Mouse (Mus musculus) frontal cortex, postnatal 36 days (tissue): ENCODE results near the gene Tspan31.
A peak's percentile ranks its signal among the peaks of the same experiment; 100 is the strongest.
"Not testable (repeated sequence)": the region's sequence is repeated elsewhere in the genome, so short reads cannot be mapped to it uniquely, and the experiment has no call there.

Experiments used
- DNase-seq, 2 experiments: peaks; one replicate each; pipeline ENCODE4 v3.0.0; 2022; ENCODE audit warnings: low spot score in 2 of 2

Gene Tspan31

DNA sequence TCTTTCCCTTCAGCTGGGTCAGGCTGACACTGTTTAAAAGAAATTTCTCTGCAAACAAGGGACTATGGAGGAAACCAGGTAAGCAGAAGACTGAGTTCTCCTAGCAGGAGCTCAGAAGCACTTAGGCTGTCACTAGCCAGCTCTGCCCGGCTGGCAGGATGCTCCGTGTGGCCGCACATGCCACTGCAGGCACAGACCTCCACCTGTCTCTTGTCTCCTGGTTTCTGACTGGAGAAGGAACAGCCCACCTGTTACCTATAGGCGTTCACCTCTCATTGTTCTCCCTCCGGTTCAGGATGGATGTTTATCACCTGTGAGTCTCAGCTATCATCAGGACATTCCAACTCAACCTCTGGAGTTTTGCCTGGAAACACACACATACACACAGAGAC lies 13.8 kb upstream of the Tspan31 start:
- no peak for DNase-seq

DNA sequence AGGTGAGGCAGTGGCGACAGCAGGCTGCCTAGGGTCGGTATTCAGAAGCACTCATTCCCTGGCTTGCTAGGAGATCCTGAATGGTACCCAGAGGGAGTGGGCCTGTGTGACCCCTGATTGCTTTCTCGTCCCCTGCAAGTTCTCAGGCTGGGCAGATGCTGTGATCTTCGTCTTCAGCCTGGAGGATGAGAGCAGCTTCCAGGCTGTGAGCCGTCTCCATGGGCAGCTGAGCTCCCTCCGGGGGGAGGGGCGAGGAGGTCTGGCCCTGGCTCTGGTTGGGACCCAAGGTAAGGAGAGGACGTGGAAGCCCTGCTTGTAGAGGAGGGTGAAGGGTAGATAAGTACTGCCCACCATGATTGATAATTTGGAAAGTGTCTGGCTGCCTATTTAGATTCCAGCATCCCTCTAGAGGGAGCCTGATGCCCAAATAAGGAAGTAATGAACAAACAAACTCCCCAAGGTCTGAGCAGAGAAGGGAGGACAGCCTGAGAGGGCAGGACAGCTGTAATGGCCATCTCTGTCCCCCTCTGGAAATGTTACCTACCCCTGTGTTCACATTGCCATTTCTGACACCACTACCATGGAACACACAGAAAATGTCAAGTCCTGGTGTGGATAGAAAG lies 13.3 kb upstream of the Tspan31 start:
- DNase-seq = no peak

DNA sequence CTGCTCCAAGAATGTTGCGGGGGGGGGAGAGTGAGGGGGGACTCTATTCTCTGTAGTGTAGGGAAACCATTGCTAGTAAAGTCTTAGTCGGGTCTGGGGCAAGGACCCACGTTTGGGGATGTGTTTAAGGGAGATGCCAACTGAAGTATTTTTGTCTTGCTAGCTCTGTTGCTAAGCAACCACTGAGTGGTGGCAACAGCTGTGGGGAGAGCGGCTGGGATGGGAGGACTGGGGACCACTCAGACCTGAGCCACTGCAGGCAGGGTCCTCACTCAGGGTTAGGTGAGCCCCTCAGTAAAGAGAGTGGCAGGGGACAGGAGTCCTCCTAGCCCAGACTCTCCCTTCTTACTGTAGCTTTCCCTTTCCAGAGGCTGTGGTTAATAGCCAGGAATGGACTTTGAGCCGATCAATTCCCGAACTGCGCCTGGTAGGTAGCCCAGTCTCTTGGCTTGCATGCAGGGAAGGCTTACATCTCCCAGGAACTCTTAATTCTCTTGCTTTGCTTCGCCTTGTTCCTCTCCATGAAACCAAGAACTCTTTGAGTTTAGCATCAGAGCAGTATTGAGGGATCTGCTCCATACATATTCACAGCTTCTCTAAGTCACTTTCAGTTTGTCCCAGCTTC lies 12.0 kb upstream of the Tspan31 start:
- DNase-seq = no peak

DNA sequence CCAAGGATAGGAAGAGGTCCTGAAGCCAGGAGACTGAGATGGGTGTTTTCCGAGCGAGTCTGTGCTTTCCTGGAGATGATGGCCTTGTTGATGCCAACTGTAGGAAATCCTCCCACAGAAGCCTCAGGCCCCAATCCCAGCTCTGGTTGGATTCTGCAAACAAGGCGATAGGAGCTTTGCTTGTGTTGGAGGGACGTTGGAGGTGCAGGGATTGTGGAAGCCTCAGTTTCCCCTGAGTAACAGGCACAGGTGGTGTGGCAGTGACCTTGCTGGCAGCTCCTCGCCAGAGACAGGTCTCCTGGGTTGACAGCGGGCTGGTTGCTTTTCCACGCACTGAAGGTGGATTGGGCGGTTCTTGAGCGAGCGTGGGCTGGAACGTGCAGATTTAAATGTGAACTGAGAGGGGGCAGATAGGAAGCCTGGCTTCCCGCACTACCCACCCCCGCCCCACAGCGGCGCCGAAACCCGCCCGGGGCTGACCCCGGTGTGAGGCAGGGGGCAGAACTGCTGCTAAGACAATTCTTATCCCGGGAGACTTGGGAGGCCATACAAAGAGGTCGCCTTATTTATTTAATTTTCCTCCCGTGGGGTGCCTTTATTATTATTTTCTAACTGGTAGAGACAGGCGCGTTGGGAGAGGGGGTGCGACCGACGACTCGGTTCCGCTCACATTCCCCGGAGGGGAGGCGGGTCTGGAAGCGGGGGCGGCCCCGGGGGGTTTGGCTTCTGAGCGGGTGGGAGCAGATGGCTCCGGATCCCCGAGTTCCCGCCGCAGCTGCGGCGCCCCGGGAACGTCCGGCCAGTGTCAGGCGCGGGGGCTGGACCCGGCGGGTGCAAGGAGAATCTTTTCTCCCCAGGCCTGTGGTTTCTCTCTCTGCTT lies 11.1 kb upstream of the Tspan31 start:
- peak in 1 of 2 experiments; percentile 68 for DNase-seq

- DNase-seq = no peak
Observed at GRCm38 (mm10) chr10:127079665-127080391, 9.8 kb upstream of the Tspan31 start.

GRCm38 (mm10) chr10:127078677-127079575 lies 8.9 kb upstream of the Tspan31 start:
- DNase-seq = peak in 1 of 2 experiments; percentile 75

GRCm38 (mm10) chr10:127078001-127078676 lies 8.1 kb upstream of the Tspan31 start:
- DNase-seq = peak in 1 of 2 experiments; percentile 66

DNA sequence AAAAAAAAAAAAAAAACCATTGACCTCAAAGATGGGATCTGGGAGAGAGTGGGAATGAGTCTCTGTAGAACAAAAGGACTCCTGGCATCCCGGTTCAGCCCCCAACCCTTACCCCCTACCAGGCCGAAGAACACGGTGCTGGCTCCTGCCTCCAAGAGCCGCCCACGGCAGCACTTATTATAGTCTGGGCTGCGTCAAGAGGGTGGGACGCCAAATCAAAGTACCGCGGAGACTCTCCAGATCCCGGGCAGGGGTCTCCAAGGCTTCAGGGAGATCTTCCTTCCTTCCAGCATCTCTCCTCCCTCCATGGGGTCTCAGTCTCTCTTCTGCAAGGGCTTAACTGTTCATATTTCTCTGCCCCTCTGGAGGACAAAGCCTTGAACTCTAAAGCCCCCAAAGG lies 7.5 kb upstream of the Tspan31 start:
- peak in 1 of 2 experiments; percentile 51 for DNase-seq

DNA sequence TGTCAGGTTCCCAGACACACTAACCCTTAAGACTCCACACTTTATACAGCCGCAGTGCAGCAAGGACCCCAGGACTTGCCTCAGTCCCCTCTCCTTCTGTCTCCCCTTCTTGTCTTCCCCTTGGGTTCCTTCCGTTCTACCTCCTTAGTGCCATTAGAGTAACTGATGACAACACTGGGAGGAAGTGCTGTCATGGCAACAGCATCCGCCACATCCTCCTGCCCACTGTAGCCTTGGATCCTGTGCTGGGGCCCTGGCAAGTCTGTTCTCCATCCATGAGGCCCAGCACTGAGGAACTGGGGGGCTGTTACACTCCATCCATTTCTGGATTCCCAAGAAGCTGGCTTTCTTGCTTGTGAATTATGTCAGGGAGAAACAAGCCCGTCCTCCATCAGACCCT lies 6.0 kb upstream of the Tspan31 start:
- DNase-seq = no peak

- DNase-seq = no peak
Observed at GRCm38 (mm10) chr10:127075651-127076050, 5.6 kb upstream of the Tspan31 start.

DNA sequence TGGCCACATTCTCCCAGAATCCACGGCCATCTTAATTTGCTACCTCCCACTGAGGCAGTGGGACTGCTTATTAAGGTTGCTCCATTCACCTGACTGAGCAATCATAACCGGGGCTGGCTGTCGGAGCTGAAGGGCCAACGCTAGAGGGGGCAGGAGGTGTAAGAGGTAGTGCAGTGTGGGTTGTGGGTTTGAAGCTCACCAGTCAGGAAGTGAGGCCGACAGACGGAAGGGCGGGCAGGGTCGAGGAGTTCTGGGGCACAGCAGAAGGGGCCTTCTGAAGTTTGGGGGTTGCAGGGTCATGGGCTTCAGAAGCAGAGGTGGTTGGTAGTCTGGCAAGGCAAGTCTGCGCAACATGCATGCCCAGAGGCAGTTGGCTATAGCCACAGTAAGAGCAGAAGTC lies 5.0 kb upstream of the Tspan31 start, which contains the start of gene Agap2:
Gene Agap2, plus strand, starts transcription at position 205 of the 400 bp plus-strand sequence.
- DNase-seq = no peak

DNA sequence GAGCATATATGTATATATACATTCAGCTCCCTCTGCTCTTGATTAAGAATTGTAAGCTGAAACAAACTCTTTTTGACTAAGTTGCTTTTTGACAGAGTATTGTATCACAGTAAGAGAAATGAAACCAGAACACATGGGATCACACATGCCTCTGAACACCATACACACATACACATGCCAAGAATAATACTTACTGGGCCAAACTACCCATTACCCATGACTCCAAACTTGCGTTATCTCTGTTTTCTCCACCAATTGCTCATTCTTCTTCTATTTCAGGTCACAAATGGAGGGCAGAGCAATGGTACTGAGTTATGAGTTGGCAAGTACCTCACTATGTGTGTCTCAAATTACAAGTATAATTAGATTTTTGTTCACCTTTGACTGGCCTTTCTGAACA lies 3.9 kb upstream of the Tspan31 start:
- no peak for DNase-seq

- DNase-seq = not testable (repeated sequence)
Observed at GRCm38 (mm10) chr10:127072969-127073368, 2.9 kb upstream of the Tspan31 start.

DNA sequence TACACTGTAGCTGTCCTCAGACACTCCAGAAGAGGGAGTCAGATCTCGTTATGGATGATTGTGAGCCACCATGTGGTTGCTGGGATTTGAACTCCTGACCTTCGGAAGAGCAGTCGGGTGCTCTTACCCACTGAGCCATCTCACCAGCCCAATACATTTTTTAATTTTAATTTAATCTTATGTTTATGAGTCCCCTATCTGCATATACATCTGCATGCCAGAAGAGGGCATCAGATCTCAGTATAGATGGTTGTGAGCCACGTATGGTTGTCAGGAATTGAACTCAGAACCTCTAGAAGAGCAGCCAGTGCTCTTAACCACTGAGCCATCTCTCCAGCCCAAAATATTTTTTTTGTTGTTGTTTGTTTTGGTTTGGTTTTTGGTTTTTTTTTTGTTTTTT lies 2.2 kb upstream of the Tspan31 start:
- DNase-seq = not testable (repeated sequence)

GRCm38 (mm10) chr10:127071203-127071602 lies 1.1 kb upstream of the Tspan31 start:
- no peak for DNase-seq

DNA sequence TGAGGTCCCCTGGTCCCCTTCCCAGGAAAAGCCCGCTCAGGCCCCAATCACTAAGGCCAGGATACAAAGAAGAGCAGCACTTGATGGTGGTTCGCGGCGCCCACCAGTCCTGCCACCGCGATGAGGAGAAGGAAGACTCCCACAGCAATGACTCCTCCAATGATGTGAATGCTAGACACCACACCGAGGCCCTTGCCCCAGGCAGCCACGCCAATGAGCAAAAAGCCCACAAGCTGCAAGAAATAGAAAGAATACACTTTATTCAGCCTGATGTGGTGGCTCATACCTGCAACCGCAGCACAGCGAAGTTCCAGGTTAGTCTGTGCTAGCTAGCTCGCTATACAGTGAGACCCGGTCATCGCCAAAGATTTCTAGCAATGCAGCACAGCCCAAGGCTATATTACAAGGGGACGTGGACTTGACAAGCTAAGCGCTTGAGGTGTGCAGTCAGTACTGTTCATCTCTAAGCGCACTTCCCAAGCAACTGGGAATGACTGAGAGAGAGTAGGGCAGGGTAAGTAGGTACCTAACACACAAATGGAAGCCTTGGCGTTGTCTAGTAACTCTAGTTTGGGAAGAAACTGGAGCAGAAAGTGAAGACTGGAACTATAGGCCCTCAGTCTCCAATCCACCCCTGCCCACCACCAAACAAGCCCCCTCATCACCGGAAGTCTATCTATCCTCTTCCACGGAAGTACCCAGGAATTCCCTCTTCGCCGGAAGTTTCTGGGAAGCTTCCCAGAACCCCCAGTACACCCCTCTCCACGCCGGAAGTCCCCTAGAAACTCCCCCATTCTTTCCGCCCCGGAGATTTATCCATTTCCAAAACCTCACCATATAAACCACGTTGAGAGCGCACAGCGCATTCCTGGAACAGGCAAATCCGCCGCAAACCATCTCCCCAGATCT lies 529 bp downstream of the Tspan31 start:
- no peak for DNase-seq

GRCm38 (mm10) chr10:127068360-127069038 lies 1.6 kb downstream of the Tspan31 start:
- no peak for DNase-seq

GRCm38 (mm10) chr10:127066519-127067018 lies 3.5 kb downstream of the Tspan31 start:
- no peak for DNase-seq
